Mouse (Mus musculus): ENCODE measurements at regions not wholly inside any gene's neighbourhood (a gene's known extent, or its start where the extent isn't known, plus 50 kb on each side); places are given as distances from the start of the nearest gene placed in this dataset.

DNA sequence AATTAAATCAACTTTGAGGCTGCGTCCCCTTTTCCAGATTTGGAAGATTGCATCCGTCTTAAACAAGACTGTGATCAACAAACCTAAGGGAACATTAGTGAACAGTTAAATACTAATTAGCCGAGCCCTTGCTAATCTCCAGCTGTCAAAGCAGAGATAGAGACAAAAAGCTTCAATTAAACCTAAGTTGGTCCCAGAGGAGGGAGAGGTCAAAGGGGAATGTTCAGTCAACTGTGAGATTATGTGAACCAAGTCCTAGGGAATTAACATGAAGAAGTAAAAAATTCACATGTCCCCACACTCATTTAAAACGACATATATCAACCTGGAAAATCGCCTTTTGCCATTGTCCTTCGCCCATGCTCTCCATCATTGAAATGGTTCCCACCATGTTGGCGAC lies 59.7 kb upstream of the Tbx20 start:
- no peak for DNase-seq

GRCm38 (mm10) chr9:24848210-24848609 lies 74.1 kb upstream of the Tbx20 start:
- DNase-seq: no peak

DNA sequence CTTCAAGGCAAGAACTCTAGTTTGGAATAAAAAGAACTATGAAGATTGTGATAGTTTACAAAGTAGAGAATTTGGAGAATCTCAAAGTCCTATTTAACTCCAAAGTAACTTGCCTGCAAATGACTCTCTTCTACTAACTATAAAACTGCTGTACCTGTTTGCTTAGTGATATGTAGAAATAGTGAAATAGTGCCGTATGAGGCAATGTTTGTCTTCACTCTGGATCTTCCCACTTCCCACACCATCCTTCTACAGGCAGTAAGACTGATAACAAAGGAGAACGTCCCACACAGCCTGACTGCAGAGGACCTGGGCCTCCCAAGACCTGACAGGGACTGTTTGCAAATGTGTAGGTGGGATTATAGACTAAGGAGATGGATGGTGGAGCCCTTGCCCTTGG lies 85.4 kb upstream of the Tbx20 start:
- no peak for DNase-seq

- no peak for DNase-seq
These were observed 92.5 kb upstream of the Tbx20 start for GRCm38 (mm10) chr9:24866390-24867173.

GRCm38 (mm10) chr9:24868746-24869145 lies 94.6 kb upstream of the Tbx20 start:
- DNase-seq: no peak

- DNase-seq: no peak
These were observed 100.5 kb upstream of the Tbx20 start for GRCm38 (mm10) chr9:24874434-24875143.

DNA sequence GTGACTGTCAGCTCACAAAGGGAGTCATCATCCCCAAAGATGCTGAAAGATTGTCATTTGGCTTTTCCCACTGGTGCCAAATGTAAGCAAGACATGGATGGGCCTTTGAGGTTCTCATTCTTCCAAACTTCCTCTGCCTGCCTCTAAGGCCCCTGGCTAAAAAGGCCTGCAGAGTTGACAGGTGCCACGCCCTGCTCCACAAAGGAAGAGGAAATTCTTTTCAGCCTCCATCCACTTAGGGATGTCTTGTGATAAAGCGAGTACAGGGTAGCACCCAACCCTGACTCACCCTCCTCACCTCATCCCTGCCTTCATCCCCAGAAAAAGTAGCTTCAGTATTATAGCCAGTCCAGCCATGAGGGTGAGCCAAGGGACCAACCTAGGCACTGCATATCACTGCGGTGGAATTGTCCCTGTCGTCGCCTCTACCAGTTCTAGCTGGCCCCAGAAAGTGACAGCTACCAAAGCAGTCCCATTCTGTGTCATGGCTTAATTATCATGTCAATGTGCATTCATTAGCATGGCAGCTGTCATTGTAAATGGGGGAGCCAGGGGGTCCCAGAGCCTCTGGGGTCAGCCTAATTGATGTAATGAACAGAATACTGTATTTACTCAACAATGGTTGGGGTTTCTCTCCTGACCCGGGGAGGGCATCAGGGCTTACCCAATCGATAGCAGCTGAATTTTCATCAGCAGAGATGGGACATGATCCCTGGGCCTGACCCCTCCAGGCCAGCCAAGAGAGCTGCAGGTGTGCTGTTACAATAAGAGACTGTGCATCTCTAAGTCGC lies 104.5 kb upstream of the Tbx20 start:
- DNase-seq: no peak

DNA sequence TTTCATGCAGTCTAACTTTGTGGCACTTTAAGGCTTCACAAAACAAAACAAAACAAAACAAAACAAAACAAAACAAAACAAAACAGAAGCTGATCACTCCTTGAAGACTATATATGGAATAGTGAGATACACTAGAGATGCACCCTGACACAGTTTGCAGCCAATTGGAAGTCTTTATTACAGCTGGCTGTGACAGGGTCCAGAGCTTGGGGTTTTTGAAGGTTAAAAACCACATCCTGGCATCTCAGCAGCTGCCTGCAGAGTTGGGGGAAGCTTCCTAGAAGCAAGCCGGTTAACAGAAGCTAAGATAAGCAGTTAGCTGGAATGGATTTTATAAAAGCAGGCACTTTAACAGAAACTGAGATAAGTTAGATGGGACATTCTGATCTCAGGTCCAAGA lies 105.6 kb upstream of the Tbx20 start:
- no peak for DNase-seq

- DNase-seq: no peak
These were observed 109.9 kb upstream of the Tbx20 start for GRCm38 (mm10) chr9:24884011-24884410.

DNA sequence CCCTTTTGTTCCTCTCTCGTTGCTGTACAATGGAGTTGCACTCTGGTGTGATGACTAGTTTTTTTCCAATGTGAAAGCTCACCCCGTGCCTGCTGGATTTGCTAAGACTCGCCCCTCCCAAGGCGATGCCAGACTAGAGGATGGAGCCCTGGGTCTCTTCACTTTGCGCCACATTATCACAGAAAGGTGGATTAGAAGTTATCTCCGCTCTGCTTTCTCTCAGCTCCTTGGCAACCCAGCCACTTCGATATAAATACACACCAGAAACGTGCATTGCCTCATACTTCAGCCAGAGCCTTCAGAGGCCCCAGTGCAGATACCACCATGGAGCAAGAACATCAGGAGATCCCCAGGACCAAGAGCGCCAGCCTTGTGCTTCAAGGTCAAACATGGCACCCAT lies 114.2 kb upstream of the Tbx20 start:
- no peak for DNase-seq

DNA sequence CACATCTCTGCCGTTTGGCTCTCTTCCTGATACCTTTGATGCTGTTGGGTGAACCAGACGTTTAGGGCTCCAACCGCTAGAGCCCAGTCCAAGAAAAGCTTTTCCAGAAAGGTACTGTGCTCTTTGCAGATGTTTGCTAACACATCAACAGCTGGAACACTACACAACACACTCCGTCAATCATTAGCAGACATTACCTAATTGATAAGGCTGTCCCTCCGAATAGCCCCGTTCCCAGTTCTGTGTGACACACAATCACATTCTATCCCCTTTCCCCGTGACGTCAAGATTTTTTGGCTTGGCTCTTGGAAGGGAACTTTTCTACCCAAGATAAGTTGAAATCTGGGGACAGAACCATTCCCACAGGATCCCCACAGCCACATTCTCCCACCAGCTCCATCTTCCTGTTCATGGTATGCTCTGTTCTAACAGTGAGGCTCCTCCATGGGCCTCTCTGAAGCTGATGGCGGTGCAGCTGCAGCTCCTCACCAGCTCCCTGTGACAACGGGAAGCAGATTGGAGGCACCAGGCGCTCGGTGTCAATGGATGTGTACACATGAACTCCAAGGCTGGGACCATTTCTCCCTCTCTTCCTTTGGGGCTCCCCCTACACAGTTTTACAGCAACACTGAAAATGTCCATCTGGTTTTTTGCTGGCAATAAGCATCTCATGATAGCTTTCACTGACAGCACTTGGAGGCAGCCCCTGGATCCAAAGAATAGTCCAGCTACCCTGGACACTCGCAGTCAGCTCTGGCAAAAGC lies 122.6 kb upstream of the Tbx20 start:
- no peak for DNase-seq

GRCm38 (mm10) chr9:24899206-24899928 lies 125.3 kb upstream of the Tbx20 start:
- DNase-seq: no peak

DNA sequence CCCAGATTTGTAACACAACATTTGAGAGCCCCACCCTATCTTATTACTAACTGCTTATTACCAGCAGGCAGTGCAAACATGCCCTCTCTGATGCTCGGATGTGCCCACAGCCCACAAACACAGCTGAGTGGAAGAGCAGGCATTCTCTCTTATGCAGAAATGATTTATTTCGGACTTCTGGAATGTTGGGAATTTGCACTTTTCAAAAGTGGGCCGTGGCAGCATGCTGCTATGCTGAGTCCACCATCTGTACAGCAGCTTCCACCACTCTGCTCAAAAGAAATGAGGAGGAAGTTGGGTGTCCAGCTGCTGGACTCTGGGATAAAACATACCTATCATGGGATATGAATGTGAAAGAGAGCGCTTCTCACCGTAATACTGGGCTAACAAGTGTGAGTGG lies 129.6 kb upstream of the Tbx20 start:
- no peak for DNase-seq

DNA sequence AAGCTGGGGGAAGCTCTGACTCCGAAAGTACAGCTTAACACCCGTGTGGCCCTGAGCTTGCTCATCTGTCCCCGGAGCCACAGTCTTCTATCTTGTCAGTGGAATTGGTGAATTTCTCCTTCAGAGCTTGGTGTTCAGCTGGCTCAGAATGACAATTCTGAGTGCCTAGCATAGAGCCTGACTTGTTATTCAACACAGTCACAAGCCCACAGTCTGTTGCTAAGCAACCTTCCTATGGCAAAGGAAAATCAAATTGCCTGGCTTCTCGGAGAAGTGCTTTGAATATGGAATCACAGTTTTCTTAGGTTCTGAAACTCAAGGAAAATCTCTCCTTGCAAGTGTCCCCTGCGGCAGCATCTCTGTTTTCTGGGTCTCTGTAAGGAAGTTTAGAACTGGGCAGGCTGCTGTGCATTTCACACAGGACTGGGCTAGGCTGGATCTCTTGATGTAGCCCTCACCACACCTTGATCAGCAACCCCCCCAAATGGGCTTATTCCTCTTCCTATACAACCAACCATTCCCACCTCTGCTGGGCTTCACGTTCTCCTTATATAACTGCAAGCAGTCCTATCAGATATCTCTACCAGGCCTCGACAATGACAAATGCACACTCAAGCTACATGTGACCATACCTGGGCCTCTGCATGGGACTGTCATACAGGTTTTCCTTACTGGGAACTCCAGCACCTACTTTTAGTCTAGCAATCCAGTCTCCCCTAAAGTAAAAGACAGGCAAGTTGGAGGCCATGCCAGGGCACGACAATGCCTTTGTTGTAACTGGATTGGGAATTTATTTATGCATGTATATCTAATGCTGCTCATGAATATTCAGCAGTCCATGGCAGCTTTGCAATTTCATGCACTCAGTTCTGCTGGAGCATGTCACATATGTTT lies 135.2 kb upstream of the Tbx20 start:
- no peak for DNase-seq

DNA sequence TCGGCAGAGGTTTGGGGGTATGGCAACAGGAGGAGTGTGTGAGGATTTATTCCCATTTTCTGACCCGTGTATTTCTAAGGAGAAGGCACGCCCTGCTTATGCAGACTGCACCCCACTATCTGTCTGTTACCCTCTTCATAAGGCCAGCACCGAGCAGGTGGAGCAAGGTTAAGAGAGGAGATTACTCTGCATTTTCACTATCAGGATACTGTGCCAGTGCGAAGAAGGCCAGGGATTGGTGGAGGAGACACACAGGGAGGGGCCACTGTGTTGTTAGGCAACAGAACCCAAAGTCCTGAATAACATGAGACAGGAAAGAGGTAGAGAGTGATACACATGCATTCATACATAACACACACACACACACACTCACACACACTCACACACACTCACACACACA lies 136.6 kb upstream of the Tbx20 start:
- no peak for DNase-seq

- no peak for DNase-seq
These were observed 145.9 kb upstream of the Tbx20 start for GRCm38 (mm10) chr9:24920031-24920445.

DNA sequence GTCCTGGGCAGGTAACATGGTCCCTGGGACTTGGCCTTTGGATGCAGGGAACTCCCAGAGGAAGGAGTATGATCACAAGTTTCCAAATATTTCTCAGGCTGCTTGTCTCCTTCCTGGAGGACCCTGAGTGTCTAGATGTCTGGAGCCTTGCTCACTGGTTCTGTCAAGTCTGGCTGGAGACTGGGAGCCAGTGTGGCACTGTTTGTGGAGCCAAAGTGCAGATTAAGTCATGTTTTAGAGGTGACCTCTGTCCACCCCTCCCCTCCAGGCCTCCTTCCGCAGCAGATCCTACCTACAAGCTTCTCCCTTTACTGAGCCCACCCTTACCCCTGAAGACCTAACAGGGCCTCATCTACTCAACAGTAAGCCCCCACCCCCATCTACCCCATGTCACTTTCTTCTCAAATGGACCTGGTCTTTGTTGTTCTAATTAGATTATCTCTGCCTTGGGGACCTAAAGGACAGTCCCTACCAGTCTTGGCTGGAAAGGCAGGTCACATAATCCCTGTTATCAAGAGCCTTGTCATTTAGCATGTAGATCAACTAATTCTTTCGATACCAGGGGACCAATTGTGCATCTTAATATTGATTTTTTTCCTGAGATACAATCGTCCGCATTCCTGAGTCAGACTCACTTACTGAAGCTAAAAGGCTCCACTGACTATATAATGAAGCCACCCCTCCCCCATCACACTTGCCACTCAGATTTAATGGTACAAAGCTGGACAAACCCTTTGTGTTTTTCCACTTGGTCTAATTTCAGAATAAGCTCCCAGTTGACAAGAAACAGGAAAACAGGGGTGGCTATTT lies 148.2 kb upstream of the Tbx20 start:
- no peak for DNase-seq

- DNase-seq: no peak
These were observed 149.4 kb upstream of the Tbx20 start for GRCm38 (mm10) chr9:24923514-24923913.

- DNase-seq: no peak
These were observed 151.5 kb upstream of the Gm10181 start for GRCm38 (mm10) chr9:24937731-24938130.

DNA sequence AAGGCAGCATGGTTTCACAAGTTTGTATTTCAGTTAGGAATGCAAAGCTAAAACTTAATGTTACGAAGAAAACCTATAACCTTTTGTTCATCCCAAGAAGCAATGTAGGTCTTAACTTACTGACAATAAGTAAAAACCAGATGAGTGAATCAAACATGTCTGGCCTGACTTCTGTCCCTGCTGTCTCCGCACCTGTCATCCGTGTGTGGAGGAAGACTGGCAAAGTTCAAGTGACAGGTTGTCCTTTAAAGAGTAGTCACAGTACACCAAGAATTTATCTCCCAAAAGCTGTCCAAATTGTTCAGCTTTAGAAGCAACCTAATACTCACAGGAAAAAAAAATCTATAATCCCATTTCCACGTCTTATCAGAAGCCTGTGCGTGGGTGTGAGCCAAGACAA lies 146.3 kb upstream of the Gm10181 start:
- DNase-seq: no peak

All from B cell, adult 2 months (primary cell).